Mouse (Mus musculus): Measurements from ENCODE around the gene Cfap206. TPM values are rescaled to one million over a fixed set of nuclear protein-coding genes. Genes with fewer than 3 reads are reported as not detected.

Gene Cfap206
- total RNA-seq, 2 experiments from 2014 or later: 1.8 to 2.0 TPM

DNA sequence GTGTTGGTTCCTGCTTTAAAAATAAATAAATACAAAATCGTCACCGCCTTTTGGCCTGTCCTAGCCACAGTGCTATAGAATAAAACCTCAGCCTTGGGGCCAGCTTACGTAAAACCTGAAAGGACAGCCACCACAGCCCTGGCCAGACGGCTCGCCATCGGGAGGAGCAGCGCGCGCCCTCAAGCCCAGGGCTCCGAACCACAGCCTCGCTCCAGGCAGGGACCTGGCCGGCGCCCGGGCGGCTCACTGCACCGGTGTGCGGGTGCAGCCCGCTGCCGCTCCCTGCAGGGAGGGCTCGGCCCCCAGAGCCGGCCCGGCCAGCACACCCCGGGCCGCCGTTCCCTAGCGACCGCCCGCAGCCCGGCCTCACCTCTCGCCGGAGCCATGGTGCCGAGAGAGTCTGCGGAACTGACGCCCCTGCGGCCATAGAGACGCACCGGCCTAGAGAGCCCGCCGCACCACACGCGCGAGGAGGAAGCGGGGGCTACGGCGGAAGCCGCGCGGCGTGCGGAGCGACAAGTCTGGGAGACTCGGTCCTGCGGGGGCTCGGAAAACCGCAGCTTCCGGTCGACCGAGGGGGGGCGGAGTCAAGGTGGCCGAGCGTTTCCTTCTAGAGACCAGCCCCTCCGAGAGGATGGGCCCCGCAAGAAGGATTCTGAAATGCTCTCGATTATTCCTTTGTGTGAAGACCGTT, 43.0 kb downstream of the Cfap206 start, which contains the start of gene Slc35a1:
TSS of gene Slc35a1 (minus strand) at position 565 of the 694 bp plus-strand sequence.
- peak; percentile 94 to 98 for DNase-seq (ENCODE audit: low spot score in 2 of 2)
- intact Hi-C loops (cut with DNase I): loop anchor here (1.0 to 10.0 kb wide), 4 partner anchors 72 to 238 kb away; partner anchors contain the start of gene Smim8

DNA sequence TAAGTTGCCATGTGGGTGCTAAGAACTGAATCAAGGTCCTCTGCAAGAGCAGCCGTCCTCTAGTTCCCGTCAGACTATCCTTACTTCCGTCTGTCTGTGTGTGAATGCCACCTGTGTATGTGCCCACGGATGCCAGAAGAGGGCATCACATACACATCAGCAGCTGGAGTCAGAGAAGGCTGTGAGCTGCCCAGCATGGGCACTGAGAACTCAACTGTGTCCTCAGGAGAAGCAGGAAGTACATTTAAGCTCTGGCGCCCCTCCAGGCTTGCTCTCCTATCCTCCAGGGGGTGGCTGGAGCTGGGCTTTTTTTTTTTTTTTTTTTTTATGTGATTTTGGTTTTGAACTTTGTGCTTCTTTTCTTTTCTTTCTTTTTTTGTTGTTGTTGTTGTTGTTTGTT, 49.5 kb downstream of the Cfap206 start:
- no peak for DNase-seq (ENCODE audit: low spot score in 2 of 2)
- intact Hi-C loops (cut with DNase I): loop anchor here (10.0 kb wide), 1 partner anchor 244 kb away; no protein-coding TSS in a partner anchor

DNA sequence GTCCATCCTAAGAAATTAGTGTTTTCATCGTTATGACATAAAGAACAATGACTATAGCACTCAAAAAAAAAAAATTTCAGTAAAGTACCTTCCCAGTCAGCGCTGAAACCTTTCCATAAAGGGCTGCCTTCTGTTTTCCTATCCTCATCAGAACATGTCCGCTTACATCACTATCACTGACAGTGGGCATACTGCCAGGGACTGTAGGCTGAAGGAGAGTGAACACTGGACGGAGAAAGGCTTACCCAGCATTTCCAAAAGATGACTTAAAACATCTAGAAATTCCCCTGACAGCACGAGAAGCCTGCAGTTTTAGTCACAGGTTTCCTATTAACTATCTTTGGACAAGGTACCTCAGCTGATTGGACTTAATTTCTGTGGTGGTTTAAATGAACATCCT, 56.3 kb downstream of the Cfap206 start:
- no peak for DNase-seq (ENCODE audit: low spot score in 2 of 2)

DNA sequence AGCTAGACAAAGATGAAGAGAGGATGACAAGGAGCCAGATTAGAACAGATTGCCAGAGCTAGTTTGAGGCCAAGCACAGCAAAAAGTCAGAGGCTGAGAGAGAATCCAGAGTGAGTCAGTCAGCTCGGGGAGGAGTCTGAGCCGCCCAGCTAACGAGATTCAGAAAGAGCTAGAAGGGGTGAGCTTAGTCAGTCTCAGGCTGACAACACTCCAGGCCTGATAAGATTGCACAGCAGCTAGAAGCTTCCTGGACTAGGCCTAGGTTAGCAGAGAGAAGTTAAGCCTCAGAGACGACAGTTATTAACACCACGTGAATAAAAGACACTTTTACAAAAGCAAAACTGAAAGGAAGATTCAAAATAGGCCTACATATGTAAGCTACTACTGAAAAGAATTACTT, 62.1 kb downstream of the Cfap206 start:
- DNase-seq (ENCODE audit: low spot score in 2 of 2): no peak
- intact Hi-C loops (cut with DNase I): no loop called here

More for the DNA sequence above, 56.3 kb downstream of the Cfap206 start:
- intact Hi-C loops (cut with DNase I): no loop called here

DNA sequence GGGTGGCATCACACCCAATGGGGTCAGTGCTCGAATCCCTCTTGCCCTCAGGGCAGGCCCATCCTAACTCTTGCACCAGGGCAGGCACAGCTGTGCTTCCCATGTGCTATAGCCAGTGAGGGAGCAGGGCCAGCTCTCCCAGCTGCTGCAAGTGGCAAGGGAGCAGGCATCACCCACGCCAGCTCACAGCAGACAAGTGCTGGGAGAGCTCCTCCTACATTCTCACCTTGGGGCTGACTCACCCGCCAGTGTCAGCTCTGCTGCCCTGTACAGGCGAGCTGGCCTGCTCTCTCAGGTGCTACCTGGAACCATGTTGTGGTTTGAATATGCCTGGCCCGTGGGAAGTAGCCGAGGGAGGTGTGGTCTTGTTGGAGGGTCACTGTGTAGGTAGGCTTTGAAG, 68.1 kb downstream of the Cfap206 start:
- intact Hi-C loops (cut with DNase I): no loop called here
- DNase-seq (ENCODE audit: low spot score in 2 of 2): peak; percentile 23 to 43

DNA sequence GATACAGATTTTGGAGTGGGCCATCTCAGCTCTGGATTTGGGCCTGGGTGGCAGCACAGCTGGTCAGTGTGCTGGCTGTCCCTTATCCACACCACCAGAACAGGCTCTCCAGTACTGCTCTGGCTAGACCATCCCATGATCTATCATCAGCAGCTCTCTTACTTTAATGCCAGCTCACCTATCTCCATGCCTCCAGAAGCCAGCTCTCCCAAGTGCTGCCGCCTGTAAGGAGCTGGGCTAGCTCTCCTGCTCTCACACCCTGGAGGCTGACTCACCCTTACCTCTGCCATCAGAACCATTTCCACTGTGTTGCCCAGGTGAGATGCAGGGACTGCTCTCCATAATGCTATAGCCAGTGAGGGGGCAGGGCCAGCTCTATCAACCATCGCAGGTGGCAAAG, 68.5 kb downstream of the Cfap206 start:
- DNase-seq (ENCODE audit: low spot score in 2 of 2): no peak
- intact Hi-C loops (cut with DNase I): no loop called here

DNA sequence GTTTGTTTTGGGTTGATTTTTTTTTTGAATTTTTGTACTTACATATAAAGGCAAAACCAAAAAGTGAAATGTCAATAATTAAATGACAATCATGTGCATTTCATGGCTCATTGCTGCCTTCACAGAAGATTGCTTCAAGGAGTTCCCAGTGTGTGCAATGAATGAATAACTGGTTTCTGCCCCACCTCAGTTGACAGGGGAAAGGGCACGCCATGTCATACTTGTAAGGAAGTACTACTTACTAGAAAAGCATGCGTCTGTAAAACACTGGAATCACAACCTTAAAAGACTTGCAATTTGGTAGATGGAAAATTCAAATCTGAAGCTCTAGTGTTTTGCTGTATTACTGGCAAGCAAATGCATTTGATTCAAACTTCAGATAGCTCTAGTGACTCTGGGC, 71.0 kb downstream of the Cfap206 start:
- DNase-seq (ENCODE audit: low spot score in 2 of 2): no peak
- intact Hi-C loops (cut with DNase I): no loop called here

DNA sequence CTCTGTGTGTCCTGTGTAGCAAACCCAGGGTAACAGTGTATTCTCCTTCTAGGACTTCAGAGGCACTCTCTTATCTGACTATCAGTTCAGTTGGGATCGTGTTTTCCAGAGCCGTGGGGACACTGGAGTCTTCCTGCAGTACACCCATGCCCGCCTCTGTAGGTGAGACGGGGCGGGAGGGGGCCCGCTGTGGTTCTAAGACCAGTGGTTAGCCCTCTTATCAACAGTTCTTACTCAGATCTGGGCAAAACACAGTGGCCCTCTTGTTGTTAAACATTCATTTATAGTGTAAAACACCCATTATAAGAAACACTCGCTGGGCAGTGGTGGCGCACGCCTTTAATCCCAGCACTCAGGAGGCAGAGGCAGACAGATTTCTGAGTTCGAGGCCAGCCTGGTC, 73.9 kb downstream of the Cfap206 start:
- intact Hi-C loops (cut with DNase I): no loop called here
- DNase-seq (ENCODE audit: low spot score in 2 of 2): no peak

DNA sequence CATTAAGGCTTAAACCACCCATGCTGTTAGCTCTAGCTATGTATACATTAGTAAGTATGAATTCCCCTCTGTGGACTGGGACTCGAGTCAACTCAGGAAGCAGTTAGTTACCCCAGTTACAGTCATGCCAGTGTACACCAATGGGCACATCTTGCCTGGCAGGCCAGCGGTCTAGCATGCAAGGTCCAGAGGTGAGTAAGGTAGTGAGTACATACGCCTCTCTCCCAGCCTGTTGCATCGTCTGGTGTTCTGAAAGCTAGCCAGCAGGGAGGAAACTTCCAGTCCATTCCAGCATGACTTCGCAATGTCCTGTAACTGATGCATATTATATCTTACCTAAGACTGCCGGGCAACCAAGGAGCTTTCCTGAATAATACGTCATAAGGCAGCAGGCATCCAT, 76.8 kb downstream of the Cfap206 start:
- no peak for DNase-seq (ENCODE audit: low spot score in 2 of 2)
- intact Hi-C loops (cut with DNase I): no loop called here

DNA sequence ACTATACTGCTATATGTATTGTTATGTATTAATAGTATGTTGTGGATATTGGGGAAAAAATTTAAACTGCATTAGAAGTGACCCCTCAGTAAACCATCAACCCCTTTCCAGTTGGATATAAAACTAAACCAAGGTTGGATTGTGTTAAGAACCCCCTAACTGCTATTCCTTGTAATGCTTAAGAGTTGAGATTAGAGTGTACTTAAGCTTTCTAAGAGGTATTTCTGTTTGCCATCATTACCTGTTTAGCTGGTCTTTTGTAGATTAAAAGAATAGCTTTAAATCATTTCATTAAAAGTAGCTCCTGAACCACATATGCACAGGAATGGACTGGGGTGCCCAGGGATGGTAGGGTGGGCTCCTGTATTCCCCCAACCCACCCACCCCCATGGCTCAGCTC, 85.2 kb downstream of the Cfap206 start:
- intact Hi-C loops (cut with DNase I): no loop called here
- no peak for DNase-seq (ENCODE audit: low spot score in 2 of 2)

DNA sequence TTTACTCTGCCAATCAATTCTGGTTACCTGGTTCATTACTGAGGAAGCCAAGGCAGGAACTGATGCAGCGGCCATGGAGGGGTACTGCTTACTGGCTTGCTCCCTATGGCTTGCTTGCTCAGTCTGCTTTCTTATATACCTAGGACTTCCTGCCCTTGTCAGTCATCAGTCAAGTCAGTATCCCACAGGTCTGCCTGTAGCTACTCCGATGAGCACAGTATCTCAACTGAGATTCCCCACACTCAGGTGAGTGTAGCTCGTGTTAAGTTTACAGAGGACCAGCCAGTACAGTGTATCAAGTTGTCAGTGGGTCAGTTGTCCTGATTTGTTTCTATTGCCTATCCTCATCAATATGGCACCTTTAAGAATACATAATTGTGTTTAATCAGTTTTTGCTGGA, 89.3 kb downstream of the Cfap206 start:
- intact Hi-C loops (cut with DNase I): no loop called here
- DNase-seq (ENCODE audit: low spot score in 2 of 2): no peak

DNA sequence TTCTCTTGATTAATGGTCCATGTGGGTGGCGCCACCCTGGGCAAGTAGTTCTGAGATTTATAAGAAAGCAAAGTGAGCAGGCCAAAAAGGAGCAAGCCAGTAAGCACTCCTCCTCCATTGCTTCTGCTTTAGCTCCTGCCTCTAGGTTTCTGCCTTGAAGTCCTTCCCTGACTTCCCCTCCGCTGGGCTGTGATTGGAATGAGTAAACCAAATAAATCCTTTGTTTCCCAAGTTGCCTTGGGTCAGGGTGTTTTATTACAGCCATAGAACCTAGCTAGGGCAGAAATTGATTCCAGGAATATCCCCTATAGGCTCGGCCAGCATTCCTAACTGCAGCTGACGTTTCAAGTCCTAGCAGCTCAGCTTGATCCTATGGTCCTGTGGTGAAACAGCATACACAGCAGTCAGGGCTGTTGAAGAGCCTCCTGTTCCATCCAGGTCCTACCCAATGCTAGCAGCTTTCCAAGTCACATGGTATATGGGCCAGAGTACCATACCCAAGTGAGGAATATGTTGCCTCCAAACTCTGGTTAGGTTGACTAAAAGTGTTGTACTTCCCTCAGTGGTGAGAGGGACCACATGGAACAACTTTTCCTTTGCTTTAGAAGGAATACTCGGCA, 90.2 kb downstream of the Cfap206 start:
- intact Hi-C loops (cut with DNase I): no loop called here
- DNase-seq (ENCODE audit: low spot score in 2 of 2): no peak

Other genes starting within 250 kb of the Cfap206 start
- gene Akirin2, start 179.3 kb downstream of the Cfap206 start, total RNA-seq (2021): 100 to 1,000 TPM; 105 TPM
- gene Orc3, start 115.3 kb downstream of the Cfap206 start, total RNA-seq (2021): 10 to 100 TPM; 36.7 to 46.9 TPM
- 10 to 100 TPM; 22.7 to 25.3 TPM for gene Rars2, start 115.2 kb downstream of the Cfap206 start, total RNA-seq (2021)
- gene Slc35a1, start 42.8 kb downstream of the Cfap206 start, total RNA-seq (2021): 10 to 100 TPM; 20.8 to 26.3 TPM
- not detected for gene Gm136, start 26.1 kb upstream of the Cfap206 start, total RNA-seq (2021)
- 10 to 100 TPM; 18.1 to 22.9 TPM for gene Smim8, start 48.2 kb upstream of the Cfap206 start, total RNA-seq (2021)
- gene Zfp292, start 152.8 kb upstream of the Cfap206 start, total RNA-seq (2021): 10 to 100 TPM; 24.0 to 29.4 TPM
- not detected for gene Cga, start 163.6 kb upstream of the Cfap206 start, total RNA-seq (2021)